8 mouse cellular contexts compared by ENCODE assay signal in the genomic region with DNA sequence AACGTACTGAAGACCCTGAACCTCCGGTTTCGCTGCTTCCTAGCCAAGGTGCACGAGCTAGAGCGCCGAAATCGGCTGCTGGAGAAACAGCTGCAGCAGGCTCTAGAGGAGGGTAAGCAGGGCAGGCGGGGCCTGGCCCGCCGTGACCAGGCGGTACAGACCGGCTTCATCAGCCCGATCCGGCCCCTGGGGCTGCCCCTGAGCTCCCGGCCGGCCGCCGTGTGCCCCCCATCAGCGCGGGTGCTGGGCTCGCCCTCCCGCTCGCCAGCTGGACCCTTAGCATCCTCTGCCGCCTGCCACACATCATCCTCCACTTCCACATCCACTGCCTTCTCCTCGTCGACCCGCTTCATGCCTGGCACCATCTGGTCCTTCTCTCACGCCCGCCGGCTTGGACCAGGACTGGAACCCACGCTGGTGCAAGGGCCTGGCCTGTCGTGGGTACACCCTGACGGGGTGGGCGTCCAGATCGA. TPM values are rescaled to one million over a fixed set of nuclear protein-coding genes. Genes with fewer than 3 reads are reported as not detected.
DNase-seq lines count a peak whose midpoint lies in the region; ATAC-seq and TF ChIP-seq lines count a peak whose summit lies in the region.

No protein-coding gene starts in this region.

- no peaks in the 10 kb centered on the region for H3K27me3 ChIP-seq in heart, embryonic 12.5 days (replicated peaks)
- H3K27me3 ChIP-seq in hindbrain, embryonic 11.5 days (ENCODE audit: control insufficient read depth, insufficient read depth, low read length): no peaks in the 10 kb centered on the region
- no peaks in the 10 kb centered on the region for H3K27me3 ChIP-seq in lung, embryonic 16.5 days (ENCODE audit: control insufficient read depth, insufficient read depth, low read depth, low read length)

- H3K9me3 ChIP-seq in heart, embryonic 12.5 days (replicated peaks): no peaks in the 10 kb centered on the region
- no peaks in the 10 kb centered on the region for H3K9me3 ChIP-seq in ES-E14 (ENCODE audit: control insufficient read depth, insufficient read depth, low read depth, low read length)
- no peaks in the 10 kb centered on the region for H3K9me3 ChIP-seq in hindbrain, embryonic 11.5 days (ENCODE audit: control insufficient read depth, low read length)
- H3K9me3 ChIP-seq in lung, embryonic 16.5 days (ENCODE audit: control insufficient read depth, low read length): no peaks in the 10 kb centered on the region

- H3K9ac ChIP-seq in heart, embryonic 12.5 days: peak overlapping the region; percentile 88
- peak overlapping the region; percentile 78 for H3K9ac ChIP-seq in ES-E14 (ENCODE audit: insufficient read depth, low read depth, low read length, poor library complexity, severe bottlenecking)
- H3K9ac ChIP-seq in hindbrain, embryonic 11.5 days (ENCODE audit: low read depth, low read length): peak overlapping the region; percentile 84
- H3K9ac ChIP-seq in lung, embryonic 16.5 days (ENCODE audit: low read length): peak overlapping the region; percentile 79

- peaks cover 48% of the 10 kb centered on the region for H3K4me1 ChIP-seq in heart, embryonic 12.5 days (replicated peaks)
- H3K4me1 ChIP-seq in ES-E14 (ENCODE audit: control insufficient read depth in 2 of 2, insufficient read depth in 2 of 2, low read length in 2 of 2, poor library complexity in 1 of 2): peaks cover 4 to 19% of the 10 kb centered on the region in 2 experiments; a peak in 2 of 4 replicates
- peaks cover 10% of the 10 kb centered on the region; the same call in 1 of the 2 replicates for H3K4me1 ChIP-seq in hindbrain, embryonic 11.5 days (replicated peaks; ENCODE audit: control insufficient read depth, insufficient read depth, low read length)
- peaks cover 31% of the 10 kb centered on the region for H3K4me1 ChIP-seq in lung, embryonic 16.5 days (replicated peaks; ENCODE audit: control insufficient read depth, insufficient read depth, low read length)

- under 1% methylated on average over 35 of the region's 35 CpGs for WGBS in heart, embryonic 12.5 days
- 1% methylated on average over 33 of the region's 35 CpGs for WGBS in hindbrain, embryonic 11.5 days
- 7% methylated on average over 28 of the region's 35 CpGs for WGBS in lung, embryonic 16.5 days

- peaks cover 40% of the 10 kb centered on the region for H3K36me3 ChIP-seq in heart, embryonic 12.5 days
- H3K36me3 ChIP-seq in ES-E14 (ENCODE audit: control insufficient read depth, insufficient read depth, low read length, poor library complexity, severe bottlenecking): peaks cover 30% of the 10 kb centered on the region
- no peaks in the 10 kb centered on the region for H3K36me3 ChIP-seq in hindbrain, embryonic 11.5 days (ENCODE audit: control insufficient read depth, insufficient read depth, low read length)
- H3K36me3 ChIP-seq in lung, embryonic 16.5 days (ENCODE audit: control insufficient read depth, insufficient read depth, low read length): peaks cover 22% of the 10 kb centered on the region

- peak; percentile 57 for ATAC-seq in heart, embryonic 12.5 days (ENCODE audit: insufficient number of reproducible peaks, low FRiP score)
- peak; percentile 81 for ATAC-seq in hindbrain, embryonic 11.5 days (ENCODE audit: low FRiP score)
- ATAC-seq in lung, embryonic 16.5 days (ENCODE audit: low read depth): peak; percentile 69

- DNase-seq in heart, adult 8-10 months (ENCODE audit: low spot score): no peak
- DNase-seq in ES-E14 (ENCODE audit: low read depth, low spot score): no peak
- DNase-seq in cerebellum, postnatal 36 days: peak; percentile 49 to 53
- no peak for DNase-seq in hindbrain, embryonic 11.5 days (ENCODE audit: low spot score)
- no peak for DNase-seq in embryo, embryonic 10.5 days (ENCODE audit: low spot score)
- DNase-seq in gastrocnemius, postnatal 25 days: no peak

- H3K4me2 ChIP-seq in heart, embryonic 12.5 days: peak overlapping the region; percentile 94
- peak overlapping the region; percentile 91 for H3K4me2 ChIP-seq in hindbrain, embryonic 11.5 days (replicated peaks; ENCODE audit: low read depth, low read length)
- H3K4me2 ChIP-seq in lung, embryonic 16.5 days (ENCODE audit: low read depth, low read length): peak overlapping the region; percentile 84

- in situ Hi-C loops in ES-E14 (cut with MboI; ENCODE audit: low sequenced_read_pairs in 2 of 2, unreplicated experiment in 2 of 2): no loop called here

- peak overlapping the region; percentile 66 for H3K4me3 ChIP-seq in heart, embryonic 12.5 days
- H3K4me3 ChIP-seq in ES-E14 (ENCODE audit: insufficient read depth in 1 of 2, low read depth in 1 of 2, low read length in 2 of 2, poor library complexity in 1 of 2, severe bottlenecking in 1 of 2): peak overlapping the region; percentile 78 to 83
- H3K4me3 ChIP-seq in hindbrain, embryonic 11.5 days (ENCODE audit: low read depth, low read length): peak overlapping the region; percentile 62
- H3K4me3 ChIP-seq in lung, embryonic 16.5 days (ENCODE audit: low read length): peak overlapping the region; percentile 69

- H3K27ac ChIP-seq in heart, embryonic 12.5 days (ENCODE audit: poor library complexity, severe bottlenecking): peak overlapping the region; percentile 90
- H3K27ac ChIP-seq in ES-E14 (ENCODE audit: insufficient read depth, low read depth, low read length, poor library complexity, severe bottlenecking): no peak overlapping the region; the same call in 1 of the 2 replicates
- peak overlapping the region; percentile 87 for H3K27ac ChIP-seq in hindbrain, embryonic 11.5 days (ENCODE audit: low read depth, low read length)
- peak overlapping the region; percentile 78 for H3K27ac ChIP-seq in lung, embryonic 16.5 days (ENCODE audit: low read length)

TF ChIP-seq in ES-E14, 5 proteins besides CTCF, POLR2A, EP300 and RAD21:
- TF ChIP-seq MAFK (IDR thresholded peaks at IDR 0.05; ENCODE audit: insufficient read depth, low read depth, low read length): no peak
- no peak for TF ChIP-seq CHD2 (IDR thresholded peaks at IDR 0.05; ENCODE audit: low read depth, low read length)
- no peak for TF ChIP-seq ZNF384 (IDR thresholded peaks at IDR 0.05; ENCODE audit: low read depth, low read length)
- TF ChIP-seq HCFC1 (IDR thresholded peaks at IDR 0.05; ENCODE audit: borderline replicate concordance, insufficient read depth, low read length): no peak
- TF ChIP-seq ZC3H11A (IDR thresholded peaks at IDR 0.05; ENCODE audit: borderline replicate concordance, low read depth, low read length): no peak

RNA-seq across cellular contexts. Expression of a gene that starts 0.5 kb away (rescaled TPM):
- 11.3 and 11.8 TPM in 2 replicates for polyA plus RNA-seq in heart, embryonic 12.5 days (2016; fragmentation: Nextera tagmentation; extraction: Ambion mirVana)
- total RNA-seq in heart, adult 8-10 months (2022): 10 to 100 TPM in 2 of 4 experiments, 1 to 10 TPM in 2; 5.2 to 11.9 (median 9.4) TPM
- 15.1 and 16.5 TPM in 2 replicates for total RNA-seq in ES-E14 (2012; rRNA removed)
- 10.3 and 10.4 TPM in 2 replicates for polyA plus RNA-seq in hindbrain, embryonic 11.5 days (2014; fragmentation: Nextera tagmentation; extraction: Ambion mirVana)
- 5.5 and 7.2 TPM in 2 replicates for polyA plus RNA-seq in lung, embryonic 16.5 days (2015; fragmentation: Nextera tagmentation; extraction: Ambion mirVana)
- total RNA-seq in gastrocnemius, postnatal 25 days (2021): 10 to 100 TPM; 12.4 to 15.3 TPM

RNA-seq across cellular contexts. Expression of a gene that starts 13.8 kb away (rescaled TPM):
- polyA plus RNA-seq in heart, embryonic 12.5 days (2016; fragmentation: Nextera tagmentation; extraction: Ambion mirVana): 55.0 and 56.2 TPM in 2 replicates
- total RNA-seq in heart, adult 8-10 months (2022): 10 to 100 TPM; 16.5 to 21.5 (median 20.3) TPM
- total RNA-seq in ES-E14 (2012; rRNA removed): 159 and 174 TPM in 2 replicates
- polyA plus RNA-seq in hindbrain, embryonic 11.5 days (2014; fragmentation: Nextera tagmentation; extraction: Ambion mirVana): 45.3 and 58.8 TPM in 2 replicates
- polyA plus RNA-seq in lung, embryonic 16.5 days (2015; fragmentation: Nextera tagmentation; extraction: Ambion mirVana): 44.5 and 52.5 TPM in 2 replicates
- 10 to 100 TPM; 14.6 to 18.6 TPM for total RNA-seq in gastrocnemius, postnatal 25 days (2021)

RNA-seq across cellular contexts. Expression of a gene that starts 20.8 kb away (rescaled TPM):
- 4,345 and 4,378 TPM in 2 replicates for polyA plus RNA-seq in heart, embryonic 12.5 days (2016; fragmentation: Nextera tagmentation; extraction: Ambion mirVana)
- total RNA-seq in heart, adult 8-10 months (2022): 1,000 to 10,000 TPM; 4,410 to 5,784 (median 5,238) TPM
- 2,407 and 2,462 TPM in 2 replicates for total RNA-seq in ES-E14 (2012; rRNA removed)
- polyA plus RNA-seq in hindbrain, embryonic 11.5 days (2014; fragmentation: Nextera tagmentation; extraction: Ambion mirVana): 2,070 and 2,095 TPM in 2 replicates
- polyA plus RNA-seq in lung, embryonic 16.5 days (2015; fragmentation: Nextera tagmentation; extraction: Ambion mirVana): 1,562 and 1,631 TPM in 2 replicates
- total RNA-seq in gastrocnemius, postnatal 25 days (2021): over 10,000 TPM; 11,297 to 11,631 TPM

RNA-seq across cellular contexts. Expression of a gene that starts 46.0 kb away (rescaled TPM):
- 99.0 and 112 TPM in 2 replicates for polyA plus RNA-seq in heart, embryonic 12.5 days (2016; fragmentation: Nextera tagmentation; extraction: Ambion mirVana)
- 10 to 100 TPM; 14.3 to 18.7 (median 15.6) TPM for total RNA-seq in heart, adult 8-10 months (2022)
- 159 and 187 TPM in 2 replicates for total RNA-seq in ES-E14 (2012; rRNA removed)
- 109 and 110 TPM in 2 replicates for polyA plus RNA-seq in hindbrain, embryonic 11.5 days (2014; fragmentation: Nextera tagmentation; extraction: Ambion mirVana)
- 123 and 135 TPM in 2 replicates for polyA plus RNA-seq in lung, embryonic 16.5 days (2015; fragmentation: Nextera tagmentation; extraction: Ambion mirVana)
- 10 to 100 TPM; 12.1 to 12.7 TPM for total RNA-seq in gastrocnemius, postnatal 25 days (2021)

RNA-seq across cellular contexts. Expression of a gene that starts 46.1 kb away (rescaled TPM):
- 217 and 218 TPM in 2 replicates for polyA plus RNA-seq in heart, embryonic 12.5 days (2016; fragmentation: Nextera tagmentation; extraction: Ambion mirVana)
- total RNA-seq in heart, adult 8-10 months (2022): 100 to 1,000 TPM; 313 to 324 (median 318) TPM
- 155 and 184 TPM in 2 replicates for total RNA-seq in ES-E14 (2012; rRNA removed)
- 184 and 189 TPM in 2 replicates for polyA plus RNA-seq in hindbrain, embryonic 11.5 days (2014; fragmentation: Nextera tagmentation; extraction: Ambion mirVana)
- polyA plus RNA-seq in lung, embryonic 16.5 days (2015; fragmentation: Nextera tagmentation; extraction: Ambion mirVana): 216 and 226 TPM in 2 replicates
- 100 to 1,000 TPM; 214 to 227 TPM for total RNA-seq in gastrocnemius, postnatal 25 days (2021)

Comparison
In these comparisons a context has a peak if more than half of its experiments do, and no peak if none do; other contexts are left out.
1. DNase-seq: peak in cerebellum, postnatal 36 days (2 of 2); none in heart, adult 8-10 months (single experiment), ES-E14 (single experiment), hindbrain, embryonic 11.5 days (single experiment), embryo, embryonic 10.5 days (single experiment) and gastrocnemius, postnatal 25 days (single experiment).
2. Peak in every context shown above with its lines, with median percentiles within 50 percentile points of each other: ATAC-seq, H3K4me2 ChIP-seq, H3K4me3 ChIP-seq and H3K9ac ChIP-seq.